Comparison of ENCODE assay signal across 28 mouse cellular contexts in genomic region chr2:151790169-151790568, GRCm38 (mm10). TPM values are rescaled to one million over a fixed set of nuclear protein-coding genes. Genes with fewer than 3 reads are reported as not detected.
A peak's percentile ranks its signal among the peaks of the same experiment; 100 is the strongest.
DNase-seq lines count a peak whose midpoint lies in the region; ATAC-seq and TF ChIP-seq lines count a peak whose summit lies in the region.
"Had no signal": no experiment of that assay in that cellular context is flagged by ENCODE, and none has a peak within 500 bp of the region (broad histone marks: within the 10 kb centered on the region; RNA-seq: fewer than 3 reads in every experiment).

No protein-coding gene starts in this region.

- WGBS in neural tube, embryonic 15.5 days = 40% methylated on average over 7 of the region's 7 CpGs
- 14% methylated on average over 7 of the region's 7 CpGs for WGBS in limb, embryonic 14.5 days

- peak; percentile 24 for DNase-seq in neural tube, embryonic 10.5 days (ENCODE audit: extremely low spot score, low spot score)
- peak; percentile 83 for DNase-seq in forelimb bud, embryonic 11.5 days (ENCODE audit: low read depth, low spot score)
- peak; percentile 16 for DNase-seq in limb, embryonic 14.5 days (ENCODE audit: low spot score)
- DNase-seq in frontal cortex, postnatal 14 days (ENCODE audit: low spot score in 2 of 2) = no peak
- DNase-seq in cerebellum, adult 8-10 months = no peak
- no peak for DNase-seq in thymus, postnatal 14 days
- DNase-seq: adrenal gland, postnatal 14 days; cerebellum, adult 11 months; cerebellum, adult 9-11 months; gastrocnemius, postnatal 10 days; kidney, postnatal 25 days; right cerebral cortex, postnatal 25 days had no signal

- no peak overlapping the region for H3K4me2 ChIP-seq in neural tube, embryonic 15.5 days
- no peak overlapping the region for H3K4me2 ChIP-seq in limb, embryonic 14.5 days (replicated peaks; ENCODE audit: low read depth, low read length, severe bottlenecking)
- H3K4me2 ChIP-seq: heart, embryonic 15.5 days; liver, embryonic 11.5 days; lung, embryonic 15.5 days; midbrain, embryonic 12.5 days; stomach, embryonic 15.5 days had no signal

- H3K4me3 ChIP-seq in neural tube, embryonic 15.5 days (replicated peaks) = no peak overlapping the region
- H3K4me3 ChIP-seq in limb, embryonic 14.5 days (replicated peaks; ENCODE audit: low read length) = no peak overlapping the region
- H3K4me3 ChIP-seq: erythroblast, embryonic 14.5 days; heart, embryonic 15.5 days; layer of hippocampus, adult 2 months; left cerebral cortex, adult 2 months; lung, embryonic 15.5 days; midbrain, embryonic 12.5 days; stomach, embryonic 15.5 days had no signal

- H3K36me3 ChIP-seq in neural tube, embryonic 15.5 days = no peaks in the 10 kb centered on the region
- no peaks in the 10 kb centered on the region for H3K36me3 ChIP-seq in limb, embryonic 14.5 days (ENCODE audit: control insufficient read depth, insufficient read depth, low read length)
- H3K36me3 ChIP-seq: G1E; heart, embryonic 15.5 days; lung, embryonic 15.5 days; midbrain, embryonic 12.5 days; stomach, embryonic 15.5 days had no signal

- no peaks in the 10 kb centered on the region for H3K9me3 ChIP-seq in neural tube, embryonic 15.5 days (replicated peaks)
- H3K9me3 ChIP-seq in limb, embryonic 14.5 days (ENCODE audit: control insufficient read depth, low read length) = no peaks in the 10 kb centered on the region
- H3K9me3 ChIP-seq: G1E; heart, embryonic 15.5 days; lung, embryonic 15.5 days; midbrain, embryonic 12.5 days; stomach, embryonic 15.5 days had no signal

- H3K4me1 ChIP-seq in neural tube, embryonic 15.5 days = no peaks in the 10 kb centered on the region
- 0 out of 2 replicates have a peak, but pooled peaks cover 5% of the 10 kb centered on the region for H3K4me1 ChIP-seq in limb, embryonic 14.5 days (ENCODE audit: control insufficient read depth, insufficient read depth, low read length)
- H3K4me1 ChIP-seq: heart, embryonic 15.5 days; lung, embryonic 15.5 days; midbrain, embryonic 12.5 days; stomach, embryonic 15.5 days had no signal

- no peak overlapping the region for H3K9ac ChIP-seq in neural tube, embryonic 15.5 days (replicated peaks)
- no peak overlapping the region for H3K9ac ChIP-seq in limb, embryonic 14.5 days (ENCODE audit: low read depth, low read length, severe bottlenecking)
- H3K9ac ChIP-seq: heart, embryonic 15.5 days; lung, embryonic 15.5 days; midbrain, embryonic 12.5 days; stomach, embryonic 15.5 days had no signal

- H3K27ac ChIP-seq in neural tube, embryonic 15.5 days (replicated peaks) = no peak overlapping the region
- H3K27ac ChIP-seq in limb, embryonic 14.5 days (replicated peaks; ENCODE audit: low read depth, low read length) = no peak overlapping the region
- H3K27ac ChIP-seq: heart, embryonic 15.5 days; hindbrain, postnatal 0 days; layer of hippocampus, adult 2 months; left cerebral cortex, adult 2 months; lung, embryonic 15.5 days; midbrain, embryonic 12.5 days; stomach, embryonic 15.5 days had no signal

- TF ChIP-seq POLR2A in limb, embryonic 14.5 days (IDR thresholded peaks at IDR 0.05; ENCODE audit: borderline replicate concordance, extremely low read depth, insufficient read depth, insufficient read length) = no peak

- H3K27me3 ChIP-seq in neural tube, embryonic 15.5 days (replicated peaks) = no peaks in the 10 kb centered on the region
- no peaks in the 10 kb centered on the region for H3K27me3 ChIP-seq in limb, embryonic 14.5 days (ENCODE audit: control insufficient read depth, insufficient read depth, low read length)
- H3K27me3 ChIP-seq: heart, embryonic 15.5 days; lung, embryonic 15.5 days; midbrain, embryonic 12.5 days; stomach, embryonic 15.5 days had no signal

- no peak for ATAC-seq in neural tube, embryonic 15.5 days (ENCODE audit: low FRiP score)
- no peak for ATAC-seq in limb, embryonic 14.5 days (ENCODE audit: low FRiP score, low read depth)
- ATAC-seq: forebrain, embryonic 16.5 days; hindbrain, postnatal 0 days; intestine, embryonic 16.5 days; Patski had no signal

RNA-seq across cellular contexts. Expression of gene Psmf1, which starts 46.2 kb away (rescaled TPM):
- 58.3 and 60.5 TPM in 2 replicates for polyA plus RNA-seq in neural tube, embryonic 15.5 days (2015; fragmentation: Nextera tagmentation; extraction: Ambion mirVana)
- polyA plus RNA-seq in limb, embryonic 14.5 days (2012; rRNA removed) = 36.0 and 47.5 TPM in 2 replicates
- 46.4 and 53.8 TPM in 2 replicates for polyA plus RNA-seq in limb, embryonic 14.5 days (2014; fragmentation: Nextera tagmentation; extraction: Ambion mirVana)

RNA-seq across cellular contexts. Expression of gene Rspo4, which starts 52.6 kb away (rescaled TPM):
- polyA plus RNA-seq in neural tube, embryonic 15.5 days (2015; fragmentation: Nextera tagmentation; extraction: Ambion mirVana) = 0.42 and 0.43 TPM in 2 replicates
- polyA plus RNA-seq in limb, embryonic 14.5 days (2012; rRNA removed) = 0.65 and 1.4 TPM in 2 replicates
- 0.83 and 1.3 TPM in 2 replicates for polyA plus RNA-seq in limb, embryonic 14.5 days (2014; fragmentation: Nextera tagmentation; extraction: Ambion mirVana)
- polyA plus RNA-seq: erythroblast, embryonic 14.5 days; G1E; heart, embryonic 15.5 days; kidney, embryonic 14.5 days; midbrain, embryonic 12.5 days; Patski; urinary bladder, adult 2 months had no signal

Comparison
In these comparisons a context has a peak if more than half of its experiments do, and no peak if none do; other contexts are left out.
1. DNase-seq: peak in neural tube, embryonic 10.5 days (single experiment), forelimb bud, embryonic 11.5 days (single experiment) and limb, embryonic 14.5 days (single experiment); none in frontal cortex, postnatal 14 days (0 of 2), cerebellum, adult 8-10 months (single experiment) and thymus, postnatal 14 days (single experiment).